Mouse (Mus musculus) heart, postnatal 10 days (tissue): Measurements from ENCODE around the gene Atpif1. TPM values are rescaled to one million over a fixed set of nuclear protein-coding genes. Genes with fewer than 3 reads are reported as not detected.
"Not testable (repeated sequence)": the region's sequence is repeated elsewhere in the genome, so short reads cannot be mapped to it uniquely, and the experiment has no call there.

ENCODE experiments used
- DNase-seq, 2 experiments: peaks; one replicate each; pipeline ENCODE4 v3.0.0; 2021
- intact Hi-C: fragments of 180-260 bp; cut with DNase I; formaldehyde crosslinking; loops from one replicate; pipeline ENCODE4 v1.15.1; 2025
- total RNA-seq, 2 experiments: library from RNA; stranded (reverse); gene quantifications; 2 replicates each; pipeline ENCODE4 v1.2.3; 2021

Gene Atpif1
- total RNA-seq: 100 to 1,000 TPM; 546 to 631 TPM

- DNase-seq: peak; percentile 92 to 93
- intact Hi-C loops: no loop called here
These were observed at the start of gene Atpif1 for GRCm38 (mm10) chr4:132532981-132533916. Gene Atpif1 (minus strand): TSS chr4:132533659.

DNA sequence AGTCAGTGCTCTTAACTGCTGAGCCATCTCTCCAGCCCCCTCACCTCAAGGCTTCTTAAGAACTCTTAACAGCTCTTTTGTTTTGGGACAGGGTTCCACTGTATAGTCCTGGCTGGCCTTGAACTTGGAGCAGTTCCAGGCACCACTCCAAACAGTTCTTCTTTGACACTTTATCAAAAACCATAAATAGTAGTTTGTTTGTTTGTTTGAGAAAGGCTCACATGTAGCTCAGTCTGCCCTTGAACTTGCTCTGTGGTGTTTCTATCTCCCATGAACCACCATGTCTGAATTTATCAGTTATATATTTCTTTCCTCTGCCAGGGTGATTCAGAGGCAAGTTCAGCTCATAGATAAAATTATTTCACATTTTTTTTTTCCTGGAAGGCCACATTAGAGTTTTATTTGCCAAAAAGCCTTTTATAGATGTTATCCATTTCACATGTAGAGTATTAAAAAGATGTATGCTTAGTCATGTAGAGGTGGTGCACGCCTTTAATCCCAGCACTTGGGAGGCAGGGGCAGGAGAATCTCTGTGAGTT lies 41.4 kb upstream of the Atpif1 start:
- intact Hi-C loops: no loop called here

DNA sequence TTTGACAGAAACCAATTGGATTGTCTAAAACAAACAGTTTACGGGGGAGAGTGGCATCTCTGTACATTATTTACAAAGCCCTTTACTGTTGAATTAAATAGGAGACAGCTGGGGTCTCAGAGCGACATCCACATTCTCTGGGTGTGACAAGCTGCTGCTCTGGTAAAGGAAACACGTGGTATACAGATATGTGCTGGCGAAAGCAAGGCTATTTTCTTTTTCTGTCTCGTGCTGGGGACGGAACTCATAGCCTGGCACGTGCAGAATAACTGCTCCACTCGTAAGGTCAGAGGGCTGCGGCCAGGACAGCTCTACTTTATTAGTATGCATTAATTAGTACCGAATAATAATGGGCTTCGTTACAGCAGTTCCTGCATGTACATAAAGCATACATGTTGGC lies 39.9 kb upstream of the Atpif1 start:
- intact Hi-C loops: no loop called here
- peak; percentile 41 to 43 for DNase-seq

More for the DNA sequence above, 41.4 kb upstream of the Atpif1 start:
- no peak for DNase-seq

- no peak for DNase-seq
- intact Hi-C loops: no loop called here
These were observed 37.7 kb upstream of the Atpif1 start for GRCm38 (mm10) chr4:132571190-132571589.

DNA sequence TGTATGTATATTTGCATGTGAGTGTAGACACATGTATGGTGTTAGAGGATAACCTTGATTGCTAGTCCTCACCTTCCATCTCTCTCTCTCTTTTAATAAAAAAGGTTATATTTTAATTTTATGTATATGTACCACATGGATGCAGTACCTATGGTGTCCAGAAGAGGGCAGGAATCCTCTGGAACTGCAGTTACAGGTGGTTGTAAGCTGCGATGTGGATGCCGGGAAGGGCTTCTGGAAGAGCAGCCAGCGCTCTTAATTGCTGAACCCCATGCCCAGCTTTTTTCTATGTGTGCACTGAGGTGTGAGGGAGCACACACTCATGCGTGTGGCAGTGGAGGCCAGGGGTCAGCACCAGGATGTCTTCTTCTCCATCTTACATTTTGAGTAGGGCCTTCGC lies 35.7 kb upstream of the Atpif1 start:
- no peak for DNase-seq
- intact Hi-C loops: no loop called here

GRCm38 (mm10) chr4:132567361-132567779 lies 33.9 kb upstream of the Atpif1 start:
- intact Hi-C loops: no loop called here
- DNase-seq: peak; percentile 45 to 61

DNA sequence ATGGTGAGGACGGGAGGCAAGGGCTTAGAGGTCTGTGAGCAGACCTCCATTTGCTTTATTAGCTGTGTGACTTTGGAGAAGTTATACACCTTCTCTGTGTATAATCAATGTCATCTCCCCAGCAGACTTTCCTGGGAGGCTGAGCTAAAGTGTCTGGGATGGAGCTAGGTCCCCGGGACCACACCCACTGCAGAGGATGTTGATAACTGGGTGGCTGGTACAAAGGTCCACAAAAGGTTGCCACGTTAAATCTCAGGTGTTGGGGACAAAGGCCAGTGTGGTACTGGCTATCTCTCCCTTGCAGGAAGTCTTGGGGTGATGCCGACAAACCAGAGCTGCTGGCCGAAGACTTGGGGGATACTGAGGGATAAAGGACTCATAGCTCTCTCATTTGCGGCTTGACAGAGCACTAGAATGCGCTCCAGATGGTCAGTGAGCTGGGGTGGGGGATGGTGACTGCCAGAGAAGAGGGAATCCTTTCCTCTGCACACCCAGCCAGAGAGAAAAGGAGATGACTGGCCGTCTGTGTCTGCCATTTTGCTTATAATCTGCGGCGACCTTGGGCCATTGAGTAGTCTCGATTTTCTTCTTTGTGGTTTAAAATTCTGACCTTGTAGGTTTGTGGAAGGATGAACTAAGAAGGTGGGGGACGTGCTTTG lies 31.8 kb upstream of the Atpif1 start:
- intact Hi-C loops: no loop called here
- no peak for DNase-seq

DNA sequence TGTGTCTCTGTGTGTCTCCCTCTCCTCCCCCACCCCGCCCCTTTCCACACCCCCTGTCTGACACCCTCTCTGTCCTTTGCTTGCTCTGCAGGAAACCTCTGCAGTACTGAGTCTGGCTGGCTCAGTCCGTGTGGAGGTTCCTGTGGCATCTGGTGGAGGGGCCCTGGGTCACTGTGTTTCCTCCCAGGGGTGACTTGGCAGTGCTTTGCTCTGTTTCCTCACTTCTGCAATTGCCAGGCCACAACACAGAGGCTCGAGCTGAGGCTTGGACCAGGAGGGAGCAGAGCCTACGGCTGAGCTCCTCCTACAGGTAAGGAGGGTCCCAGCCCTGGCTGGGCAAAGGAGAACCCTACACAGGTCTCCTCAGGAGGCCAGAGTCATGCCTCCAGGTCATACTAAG lies 30.5 kb upstream of the Atpif1 start, which contains the start of gene Ptafr:
Ptafr (plus strand) TSS at position 103 of the 400 bp plus-strand sequence.
- DNase-seq: peak; percentile 38 to 39
- intact Hi-C loops: loop anchor here (5.0 kb wide), 1 partner anchor 53 kb away; no protein-coding TSS in a partner anchor

DNA sequence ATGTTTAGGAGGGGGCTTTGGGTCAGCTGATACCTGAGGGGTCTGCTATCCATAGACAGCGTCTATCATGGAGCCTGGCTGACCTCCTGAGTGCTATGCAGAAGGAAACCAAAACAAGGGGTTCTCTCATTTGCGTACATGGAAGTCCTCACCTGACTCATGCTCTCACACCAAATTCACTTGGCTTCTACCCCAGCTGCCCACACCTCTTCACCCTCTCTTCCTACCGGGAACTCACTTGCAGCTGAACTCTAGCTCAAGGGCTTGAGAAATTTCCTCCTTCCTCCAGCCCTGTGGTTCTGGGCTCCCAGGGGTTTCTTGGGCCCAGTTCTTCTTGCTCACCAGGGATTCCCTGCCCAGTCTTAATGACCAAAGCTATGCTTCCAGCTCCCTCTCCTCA lies 29.8 kb upstream of the Atpif1 start:
- DNase-seq: no peak
- intact Hi-C loops: loop anchor here (5.0 kb wide), 1 partner anchor 54 kb away; no protein-coding TSS in a partner anchor

DNA sequence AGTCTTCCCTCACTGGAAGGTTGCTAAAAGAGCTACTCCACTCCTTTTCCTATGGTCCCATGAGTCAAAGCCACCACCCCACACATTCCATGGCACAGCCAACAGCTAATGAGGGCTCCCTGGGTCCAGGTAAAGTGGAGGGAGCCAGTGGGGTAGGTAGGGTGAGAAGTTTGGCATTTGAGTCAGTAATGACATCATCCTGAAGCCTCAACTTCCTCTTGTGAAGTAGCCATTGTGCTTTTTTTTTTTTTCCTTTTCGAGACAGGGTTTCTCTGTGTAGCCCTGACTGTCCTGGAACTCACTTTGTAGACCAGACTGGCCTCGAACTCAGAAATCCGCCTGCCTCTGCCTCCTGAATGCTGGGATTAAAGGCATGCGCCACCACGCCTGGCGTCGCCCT lies 22.1 kb upstream of the Atpif1 start:
- intact Hi-C loops: not testable (repeated sequence)

DNA sequence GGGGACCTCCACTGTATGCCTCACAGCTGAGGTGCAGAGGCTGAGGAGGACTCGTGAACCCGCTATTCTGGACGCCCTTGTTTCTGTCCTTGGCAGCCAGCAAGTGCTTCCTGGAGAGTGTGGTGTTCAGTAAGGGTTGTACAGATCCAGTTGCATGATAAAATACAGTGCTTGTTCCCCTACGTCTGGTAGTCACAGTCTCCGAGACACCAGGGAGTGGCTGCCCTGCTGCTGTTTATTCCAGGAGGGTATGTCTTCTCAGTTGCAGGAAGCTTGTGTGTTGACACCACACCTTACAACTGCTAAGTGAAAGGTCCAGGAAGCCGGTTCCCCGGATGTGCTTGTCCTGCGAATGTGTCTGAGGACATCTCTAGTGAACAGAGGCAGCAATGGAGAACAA lies 21.2 kb upstream of the Atpif1 start:
- DNase-seq: no peak
- intact Hi-C loops: no loop called here

More for the DNA sequence above, 22.1 kb upstream of the Atpif1 start:
- not testable (repeated sequence) for DNase-seq

- DNase-seq: no peak
- intact Hi-C loops: no loop called here
These were observed 20.8 kb upstream of the Atpif1 start for GRCm38 (mm10) chr4:132554221-132554620.

- intact Hi-C loops: loop anchor here (1.0 to 2.0 kb wide), 2 partner anchors 90 to 131 kb away; no protein-coding TSS in a partner anchor
- DNase-seq: peak; percentile 83 to 87
These were observed 12.4 kb upstream of the Atpif1 start for GRCm38 (mm10) chr4:132545851-132546250.

GRCm38 (mm10) chr4:132542724-132543123 lies 9.3 kb upstream of the Atpif1 start:
- DNase-seq: no peak
- intact Hi-C loops: no loop called here

GRCm38 (mm10) chr4:132541413-132541812 lies 8.0 kb upstream of the Atpif1 start:
- DNase-seq: no peak
- intact Hi-C loops: no loop called here

GRCm38 (mm10) chr4:132539481-132539880 lies 6.0 kb upstream of the Atpif1 start:
- intact Hi-C loops: no loop called here
- DNase-seq: no peak

- DNase-seq: peak; percentile 96 to 98
- intact Hi-C loops: no loop called here
These were observed 2.1 kb upstream of the Atpif1 start, which contains the start of gene Dnajc8 for GRCm38 (mm10) chr4:132535406-132536121. Gene Dnajc8 (plus strand): TSS chr4:132535550.

DNA sequence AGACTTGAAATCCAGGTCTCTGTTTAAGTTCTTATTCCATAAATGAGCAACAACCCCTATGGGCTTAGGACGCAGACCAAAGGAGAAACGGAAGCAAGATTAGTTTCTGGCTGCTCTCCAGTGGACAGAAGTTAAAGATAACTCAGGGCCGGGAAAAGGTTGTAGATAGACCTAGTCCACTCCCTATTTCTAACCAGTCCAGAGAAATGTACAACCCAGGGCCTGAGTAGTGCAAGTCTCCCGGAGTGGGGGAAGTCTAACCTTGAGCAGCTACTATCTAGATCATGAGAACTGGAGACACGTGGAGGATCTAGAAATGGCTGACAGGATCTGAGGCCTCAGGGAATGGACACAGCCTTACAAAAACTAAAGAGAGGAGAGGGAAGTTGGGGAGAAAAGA lies 963 bp downstream of the Atpif1 start:
- peak; percentile 43 to 63 for DNase-seq
- intact Hi-C loops: no loop called here

GRCm38 (mm10) chr4:132530033-132530804 lies 3.2 kb downstream of the Atpif1 start:
- intact Hi-C loops: no loop called here
- no peak for DNase-seq

- intact Hi-C loops: no loop called here
- DNase-seq: no peak
These were observed 4.1 kb downstream of the Atpif1 start for GRCm38 (mm10) chr4:132529344-132529743.
